Mouse (Mus musculus) brain, adult 2 months (tissue): ENCODE measurements at regions not wholly inside any gene's neighbourhood (a gene's known extent, or its start where the extent isn't known, plus 50 kb on each side); places are given as distances from the start of the nearest gene placed in this dataset.

Experiments
- DNase-seq: peaks from one replicate; pipeline ENCODE4 v3.0.0; 2011; ENCODE audit warnings: low read depth, low spot score

- peak; percentile 2 for DNase-seq
Observed at GRCm38 (mm10) chr14:108557895-108558294, 356.1 kb downstream of the Slitrk1 start.

- DNase-seq = no peak
Observed at GRCm38 (mm10) chr14:108555527-108555926, 358.4 kb downstream of the Slitrk1 start.

- DNase-seq = no peak
Observed at GRCm38 (mm10) chr14:108531401-108531800, 382.6 kb downstream of the Slitrk1 start.

GRCm38 (mm10) chr14:108530554-108530953 lies 383.4 kb downstream of the Slitrk1 start:
- no peak for DNase-seq

GRCm38 (mm10) chr14:108520914-108521313 lies 393.0 kb downstream of the Slitrk1 start:
- no peak for DNase-seq
